Mouse (Mus musculus): ENCODE data around the gene Pax6. TPM values are rescaled to one million over a fixed set of nuclear protein-coding genes. Genes with fewer than 3 reads are reported as not detected.

Gene Pax6
- not detected in 2 replicates for polyA plus RNA-seq (2015; fragmentation: Nextera tagmentation; extraction: Ambion mirVana)

DNA sequence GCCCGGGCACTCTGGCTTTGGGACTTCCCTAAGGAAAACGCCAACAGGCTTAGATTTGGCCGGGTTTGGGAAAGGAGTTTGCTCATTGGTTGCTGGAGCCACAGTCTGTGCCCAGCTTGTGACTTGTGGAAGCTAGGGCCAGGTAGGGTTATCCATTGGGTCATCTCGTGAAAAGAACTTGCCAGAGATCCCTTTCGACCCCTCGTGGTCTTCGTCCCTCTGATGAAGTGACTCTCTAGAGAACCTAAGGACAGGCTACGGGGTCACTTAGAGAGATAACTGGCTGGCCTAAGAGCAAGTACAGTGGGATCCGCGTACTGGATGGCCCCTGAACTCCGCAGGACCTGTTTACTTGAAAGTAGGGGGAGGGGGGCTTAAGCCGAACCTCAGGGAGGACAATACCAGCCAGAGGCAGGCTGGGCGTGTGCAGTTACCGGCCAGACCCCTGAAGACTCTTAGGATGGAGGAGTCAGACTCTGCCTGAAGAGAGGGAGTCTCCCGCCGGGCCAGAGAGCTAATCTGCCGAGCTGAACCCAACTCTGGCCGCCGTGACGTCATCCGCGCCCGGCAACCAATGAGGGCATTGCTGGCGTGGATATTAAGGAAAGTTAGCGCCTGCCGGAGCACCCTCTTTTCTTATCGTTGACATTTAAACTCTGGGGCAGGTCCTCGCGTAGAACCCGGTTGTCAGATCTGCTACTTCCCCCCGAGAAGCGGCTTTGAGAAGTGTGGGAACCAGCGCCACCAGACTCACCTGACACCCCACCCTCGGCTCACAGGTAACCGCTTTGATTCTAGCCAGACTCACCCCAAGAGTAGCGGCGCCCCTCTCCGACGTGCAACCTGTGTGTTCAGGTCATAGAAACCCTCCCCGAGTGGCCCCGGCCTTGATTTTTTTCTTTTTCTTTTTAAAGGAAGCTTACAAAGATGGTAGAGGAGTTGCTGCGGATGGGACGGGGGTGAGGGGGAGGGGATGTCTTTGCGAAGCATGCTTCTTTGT, at the start of gene Pax6:
Pax6 (plus strand) TSS at position 630 of the 1,000 bp plus-strand sequence.
- Histone ChIP-seq H3K36me3 (no peaks in the 10 kb centered on the region), H3K27me3 (peaks cover 100% of the 10 kb centered on the region), H3K9ac (no peak within 1 kb of the TSS), H3K27ac (no peak within 1 kb of the TSS), H3K4me3 (no peak within 1 kb of the TSS), H3K4me1 (peaks cover 10% of the 10 kb centered on the region; the same call in 1 of the 2 replicates), H3K9me3 (no peaks in the 10 kb centered on the region), H3K4me2 (peak within 1 kb of the TSS; percentile 16; the same call in 1 of the 2 replicates)
- ATAC-seq (ENCODE audit: borderline replicate concordance, extremely low read depth, low FRiP score, low TSS enrichment) = no peak
- WGBS = 1% methylated on average over 44 of the region's 44 CpGs

DNA sequence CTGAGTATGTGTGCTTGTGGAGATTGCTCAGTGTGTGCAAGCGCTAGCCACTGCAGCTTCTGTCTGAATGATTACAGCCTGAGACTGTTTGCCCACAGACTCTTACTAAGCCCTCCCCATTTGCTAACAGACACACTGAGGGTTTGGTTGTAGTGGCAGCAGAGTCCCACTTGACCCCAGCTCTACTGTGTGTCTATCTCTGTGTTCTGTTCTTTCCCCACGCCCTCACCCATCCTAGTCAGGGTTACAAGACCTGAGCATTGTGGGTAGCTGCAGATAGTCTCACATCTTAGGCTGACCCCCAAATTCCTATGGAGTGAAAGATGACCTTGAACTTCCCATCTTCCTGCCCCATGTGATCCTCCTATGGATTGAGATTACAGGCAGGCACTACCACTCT, 19.8 kb upstream of the Pax6 start:
- ATAC-seq (ENCODE audit: borderline replicate concordance, extremely low read depth, low FRiP score, low TSS enrichment) = no peak
- H3K4me1 ChIP-seq = no peaks in the 10 kb centered on the region
- no peak overlapping the region for H3K9ac ChIP-seq
- no peak overlapping the region for H3K4me2 ChIP-seq
- no peaks in the 10 kb centered on the region for H3K9me3 ChIP-seq
- H3K27ac ChIP-seq = no peak overlapping the region
- H3K4me3 ChIP-seq = no peak overlapping the region
- peaks cover 55% of the 10 kb centered on the region for H3K27me3 ChIP-seq
- H3K36me3 ChIP-seq = no peaks in the 10 kb centered on the region
- 55% methylated on average over 2 of the region's 2 CpGs for WGBS

DNA sequence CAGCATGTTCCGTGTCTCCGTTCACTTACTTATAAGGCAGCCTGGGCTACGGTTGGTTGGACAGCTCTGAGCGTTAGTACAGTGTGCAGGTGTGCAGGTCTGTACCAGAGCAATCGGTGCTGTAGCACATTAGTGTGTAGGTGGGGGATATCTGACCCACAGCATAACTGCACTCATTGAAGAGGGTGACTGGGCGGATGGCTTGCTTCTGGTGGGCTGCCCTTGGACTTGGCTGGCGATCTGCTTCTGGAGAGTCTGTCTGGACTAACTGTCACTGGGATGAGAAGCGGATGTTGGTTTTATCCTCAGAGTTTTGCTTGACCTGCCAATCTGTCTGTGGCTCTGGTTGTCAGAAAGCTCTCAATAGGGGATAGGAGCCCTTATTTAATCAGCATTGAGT, 12.2 kb upstream of the Pax6 start:
- Histone ChIP-seq H3K4me1 (peaks cover 6% of the 10 kb centered on the region), H3K36me3 (no peaks in the 10 kb centered on the region), H3K9ac (no peak overlapping the region), H3K4me2 (no peak overlapping the region), H3K4me3 (no peak overlapping the region), H3K27ac (no peak overlapping the region), H3K27me3 (peaks cover 86% of the 10 kb centered on the region), H3K9me3 (no peaks in the 10 kb centered on the region)
- 70% methylated on average over 8 of the region's 8 CpGs for WGBS
- no peak; the same call in 1 of the 2 replicates for ATAC-seq (ENCODE audit: borderline replicate concordance, extremely low read depth, low FRiP score, low TSS enrichment)

DNA sequence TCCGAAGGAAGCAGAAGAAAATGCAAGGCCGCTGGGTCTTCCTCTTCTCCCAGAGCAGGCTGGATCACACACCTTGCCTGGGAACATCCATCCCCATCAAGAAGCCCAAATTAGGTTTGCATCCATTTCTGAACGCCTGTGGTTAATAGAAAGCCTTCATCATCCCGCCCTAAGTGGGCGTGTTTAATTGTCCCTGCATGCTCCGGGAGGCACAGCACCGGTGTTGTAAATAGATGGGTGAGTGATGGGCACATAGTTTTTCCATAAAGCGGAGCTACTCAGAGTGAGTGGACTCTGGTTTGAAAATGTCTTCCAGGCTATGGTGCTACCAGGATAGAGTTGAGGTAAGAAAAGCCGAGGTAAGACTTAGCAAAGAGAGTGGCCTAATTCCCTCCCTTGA, 9.3 kb upstream of the Pax6 start:
- H3K4me2 ChIP-seq = no peak overlapping the region

DNA sequence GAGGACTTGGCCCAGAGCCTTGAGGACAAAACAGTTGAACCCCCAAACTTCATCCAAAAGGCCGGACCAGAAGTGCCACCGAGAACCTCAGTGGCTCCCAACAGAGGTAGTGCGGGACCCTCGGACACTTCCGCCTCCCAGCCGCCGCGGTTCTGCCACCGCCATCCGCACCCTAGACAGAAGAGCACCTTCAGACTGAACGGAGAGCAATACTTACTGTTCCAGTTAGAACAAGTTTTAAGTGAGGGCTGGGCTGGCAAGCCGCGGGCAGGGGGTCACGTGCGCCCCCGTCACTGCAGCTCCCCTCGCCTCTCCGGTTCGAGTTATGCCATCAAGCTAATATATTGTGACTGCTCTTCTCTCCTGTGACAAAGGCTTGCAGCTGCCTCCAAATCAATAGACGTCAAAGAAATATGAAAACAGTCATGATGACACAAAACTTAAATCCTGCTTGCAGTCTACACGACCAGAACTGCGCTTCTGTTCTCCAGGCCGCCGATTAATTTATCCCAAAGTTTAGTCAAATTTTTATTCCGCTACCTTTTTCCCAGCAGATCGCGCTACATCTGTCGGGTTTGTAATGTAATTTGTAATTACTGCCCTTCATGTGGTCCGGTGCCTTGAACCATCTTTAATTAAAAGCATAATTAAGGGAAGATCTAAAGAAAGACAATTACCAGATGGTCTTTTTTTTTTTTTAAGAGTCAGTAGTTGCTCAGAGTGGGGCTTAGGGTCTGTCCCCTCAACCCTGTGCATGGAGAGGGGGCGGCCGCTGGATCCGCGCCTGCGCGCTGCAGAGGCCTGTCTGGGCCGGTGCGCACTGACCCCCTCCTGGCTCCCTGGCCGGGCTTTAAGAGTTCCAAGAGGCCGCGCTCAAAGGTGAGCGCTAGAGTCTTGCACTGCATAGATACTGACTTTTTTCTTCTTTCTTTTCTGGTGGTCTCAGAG, 8.5 kb upstream of the Pax6 start:
- no peak overlapping the region; the same call in 1 of the 2 replicates for H3K4me2 ChIP-seq
- WGBS = 1% methylated on average over 41 of the region's 41 CpGs

More for the DNA sequence above, 9.3 kb upstream of the Pax6 start:
- Histone ChIP-seq H3K27me3 (peaks cover 95% of the 10 kb centered on the region), H3K36me3 (no peaks in the 10 kb centered on the region), H3K4me1 (peaks cover 6% of the 10 kb centered on the region), H3K4me3 (no peak overlapping the region), H3K27ac (no peak overlapping the region), H3K9ac (no peak overlapping the region), H3K9me3 (no peaks in the 10 kb centered on the region)
- no peak for ATAC-seq (ENCODE audit: borderline replicate concordance, extremely low read depth, low FRiP score, low TSS enrichment)
- WGBS = 6% methylated on average over 9 of the region's 9 CpGs

DNA sequence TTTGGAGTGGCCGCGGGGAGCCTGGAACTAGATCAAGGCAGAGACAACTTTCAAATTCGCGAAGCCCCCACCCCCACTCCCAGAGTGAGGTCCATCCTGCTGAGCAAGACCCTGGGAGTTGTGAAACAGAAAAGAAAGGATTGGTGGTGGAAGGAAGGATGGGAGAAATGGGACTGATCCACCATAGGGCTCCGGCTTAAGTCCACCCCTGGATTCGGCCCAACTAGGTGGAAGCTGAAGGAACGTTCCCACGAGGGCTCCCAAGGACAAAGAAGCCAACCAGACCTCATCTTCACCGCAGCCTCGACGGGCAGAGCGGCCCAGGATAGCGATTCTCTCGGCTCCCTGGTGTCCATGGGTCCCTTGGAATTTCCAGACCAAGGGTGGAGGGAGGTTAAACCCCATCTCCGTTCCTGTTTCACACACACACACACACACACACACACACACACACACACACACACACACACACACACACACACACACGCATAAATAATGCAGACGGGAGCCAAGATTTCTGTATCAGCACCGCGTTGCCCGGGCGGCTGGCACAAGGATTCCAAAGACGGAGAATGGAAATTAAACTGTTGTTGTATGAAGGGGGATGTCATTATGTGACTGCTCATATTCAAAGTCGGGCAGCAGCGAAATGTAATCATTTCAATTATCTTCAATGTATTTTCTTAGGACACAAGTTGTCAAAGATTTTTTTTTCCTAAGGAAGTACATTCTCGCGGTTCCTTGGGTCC, 7.7 kb upstream of the Pax6 start:
- Histone ChIP-seq H3K4me3 (no peak overlapping the region), H3K36me3 (no peaks in the 10 kb centered on the region), H3K27me3 (peaks cover 97% of the 10 kb centered on the region), H3K9ac (no peak overlapping the region), H3K4me1 (peaks cover 6% of the 10 kb centered on the region), H3K27ac (no peak overlapping the region), H3K9me3 (no peaks in the 10 kb centered on the region), H3K4me2 (no peak overlapping the region; the same call in 1 of the 2 replicates)
- ATAC-seq (ENCODE audit: borderline replicate concordance, extremely low read depth, low FRiP score, low TSS enrichment) = no peak
- under 1% methylated on average over 26 of the region's 26 CpGs for WGBS

More for the DNA sequence above, 8.5 kb upstream of the Pax6 start:
- no peaks in the 10 kb centered on the region for H3K9me3 ChIP-seq
- H3K9ac ChIP-seq = no peak overlapping the region
- H3K36me3 ChIP-seq = no peaks in the 10 kb centered on the region
- ATAC-seq (ENCODE audit: borderline replicate concordance, extremely low read depth, low FRiP score, low TSS enrichment) = no peak
- H3K4me1 ChIP-seq = peaks cover 6% of the 10 kb centered on the region
- H3K4me3 ChIP-seq = no peak overlapping the region
- no peak overlapping the region for H3K27ac ChIP-seq
- peaks cover 95% of the 10 kb centered on the region for H3K27me3 ChIP-seq

DNA sequence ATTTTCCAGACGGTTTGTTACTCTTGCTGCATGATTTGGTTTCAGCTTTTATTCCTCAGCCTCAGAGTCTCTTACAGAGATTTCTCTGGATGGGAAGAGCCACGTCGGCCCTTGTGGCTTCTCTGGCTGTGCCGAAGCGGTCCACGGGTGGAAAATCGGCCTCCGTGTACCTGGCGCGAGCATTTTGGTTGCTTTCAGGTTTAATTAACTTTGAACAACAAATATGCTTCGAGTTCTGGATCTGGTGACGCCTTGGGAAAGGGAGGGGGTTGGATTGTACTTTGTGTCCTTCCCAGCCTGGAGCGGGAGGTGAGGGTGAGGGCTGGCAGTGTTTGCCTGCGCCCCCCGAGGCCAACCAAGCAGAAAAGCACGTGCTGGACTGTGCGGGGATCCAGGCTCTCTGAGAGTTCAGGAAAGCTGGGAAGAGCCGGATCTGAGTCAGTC, 7.1 kb upstream of the Pax6 start:
- Histone ChIP-seq H3K9ac (no peak overlapping the region), H3K36me3 (no peaks in the 10 kb centered on the region), H3K9me3 (no peaks in the 10 kb centered on the region), H3K27me3 (peaks cover 99% of the 10 kb centered on the region), H3K27ac (no peak overlapping the region), H3K4me2 (no peak overlapping the region), H3K4me3 (no peak overlapping the region), H3K4me1 (peaks cover 6% of the 10 kb centered on the region)
- no peak for ATAC-seq (ENCODE audit: borderline replicate concordance, extremely low read depth, low FRiP score, low TSS enrichment)
- 1% methylated on average over 18 of the region's 18 CpGs for WGBS

DNA sequence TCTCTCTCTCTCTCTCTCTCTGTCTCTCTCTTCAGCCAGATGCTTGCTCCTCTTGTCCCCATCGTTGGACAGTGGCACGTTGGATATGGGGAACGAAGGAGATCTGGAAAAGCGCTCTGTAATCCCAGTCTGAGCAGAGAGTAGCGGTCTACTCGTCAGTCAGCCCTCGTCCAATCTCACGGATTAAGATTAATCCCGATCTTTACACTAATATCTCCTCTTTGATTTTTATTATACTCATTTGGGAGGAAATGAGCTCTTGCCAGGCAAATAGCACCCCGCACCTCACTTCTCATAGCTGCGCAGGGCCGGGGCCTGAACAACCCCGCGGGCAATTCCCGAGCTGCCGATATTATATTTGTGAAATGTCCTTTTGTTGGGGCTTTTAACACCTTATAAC, 6.6 kb upstream of the Pax6 start:
- H3K9me3 ChIP-seq = no peaks in the 10 kb centered on the region
- no peak for ATAC-seq (ENCODE audit: borderline replicate concordance, extremely low read depth, low FRiP score, low TSS enrichment)
- no peak overlapping the region for H3K27ac ChIP-seq
- H3K36me3 ChIP-seq = no peaks in the 10 kb centered on the region
- peaks cover 6% of the 10 kb centered on the region for H3K4me1 ChIP-seq
- no peak overlapping the region for H3K4me3 ChIP-seq
- peaks cover 99% of the 10 kb centered on the region for H3K27me3 ChIP-seq
- WGBS = 4% methylated on average over 16 of the region's 16 CpGs
- no peak overlapping the region for H3K9ac ChIP-seq
- H3K4me2 ChIP-seq = no peak overlapping the region

DNA sequence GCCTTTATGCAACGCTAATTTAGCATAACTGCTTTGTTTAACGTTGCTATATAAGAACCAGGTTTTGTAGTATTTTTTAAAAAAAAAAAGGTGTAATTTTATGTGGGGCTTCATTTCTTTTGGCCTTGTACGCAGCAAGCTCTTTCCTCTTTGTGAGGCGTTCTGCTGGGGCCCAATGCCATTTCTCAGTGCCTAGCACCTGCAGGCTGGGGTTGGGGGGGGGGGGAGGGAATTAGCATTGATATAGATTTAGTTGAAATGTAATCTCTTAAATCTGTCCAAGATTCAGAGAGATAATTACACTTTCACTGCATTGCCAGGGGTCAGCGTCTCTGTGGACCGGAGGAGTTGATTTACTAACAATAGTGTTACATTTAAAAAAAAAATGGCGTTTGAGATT, 6.1 kb upstream of the Pax6 start:
- no peak overlapping the region for H3K4me2 ChIP-seq

DNA sequence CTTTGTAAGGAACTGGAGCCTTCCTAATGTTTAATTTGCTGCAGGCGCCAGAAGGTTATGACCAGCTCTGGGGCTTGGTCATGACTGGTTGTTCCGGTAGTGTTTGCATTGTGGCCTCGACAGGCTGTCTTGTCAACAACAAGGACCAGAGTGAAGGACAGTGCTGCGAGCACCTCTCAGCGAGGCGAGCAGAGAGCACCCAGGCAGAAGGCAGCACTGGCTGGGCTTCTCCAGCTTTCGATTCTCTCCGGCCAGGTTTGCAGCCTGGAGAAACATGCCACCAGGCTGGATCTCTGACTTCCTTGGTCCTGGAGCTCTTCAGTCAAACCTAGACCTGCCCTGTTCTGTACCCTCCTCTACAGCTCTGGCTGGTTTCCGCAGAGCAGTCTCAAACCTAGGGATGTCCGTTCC, 5.6 kb upstream of the Pax6 start:
- H3K4me3 ChIP-seq = no peak overlapping the region

More for the DNA sequence above, 6.1 kb upstream of the Pax6 start:
- no peaks in the 10 kb centered on the region for H3K36me3 ChIP-seq
- H3K27me3 ChIP-seq = peaks cover 99% of the 10 kb centered on the region
- H3K27ac ChIP-seq = no peak overlapping the region
- peaks cover 6% of the 10 kb centered on the region for H3K4me1 ChIP-seq
- H3K4me3 ChIP-seq = no peak overlapping the region
- no peak for ATAC-seq (ENCODE audit: borderline replicate concordance, extremely low read depth, low FRiP score, low TSS enrichment)
- no peak overlapping the region for H3K9ac ChIP-seq
- H3K9me3 ChIP-seq = no peaks in the 10 kb centered on the region
- 3% methylated on average over 7 of the region's 7 CpGs for WGBS

DNA sequence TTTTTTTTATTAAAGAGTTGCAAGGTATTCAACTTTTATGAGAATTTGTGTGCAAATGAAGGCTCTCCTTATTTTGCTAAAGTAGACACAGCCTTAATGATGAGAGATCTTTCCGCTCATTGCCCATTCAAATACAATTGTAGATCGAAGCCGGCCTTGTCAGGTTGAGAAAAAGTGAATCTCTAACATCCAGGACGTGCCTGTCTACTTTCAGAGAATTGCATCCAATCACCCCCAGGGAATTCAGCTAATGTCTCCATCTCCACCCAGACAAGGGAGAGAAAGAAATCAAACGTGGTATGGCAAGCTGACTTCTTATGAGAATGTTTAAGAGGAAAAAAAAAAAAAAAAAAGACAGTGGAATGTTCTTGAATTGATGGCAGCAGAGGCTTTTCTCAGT, 3.7 kb upstream of the Pax6 start:
- 10% methylated on average over 5 of the region's 5 CpGs for WGBS
- Histone ChIP-seq H3K36me3 (no peaks in the 10 kb centered on the region), H3K4me1 (peaks cover 10% of the 10 kb centered on the region), H3K27me3 (peaks cover 100% of the 10 kb centered on the region), H3K4me2 (no peak overlapping the region), H3K9ac (no peak overlapping the region), H3K27ac (no peak overlapping the region), H3K4me3 (no peak overlapping the region), H3K9me3 (no peaks in the 10 kb centered on the region)
- no peak for ATAC-seq (ENCODE audit: borderline replicate concordance, extremely low read depth, low FRiP score, low TSS enrichment)

More for the DNA sequence above, 5.6 kb upstream of the Pax6 start:
- H3K36me3 ChIP-seq = no peaks in the 10 kb centered on the region
- WGBS = 1% methylated on average over 10 of the region's 10 CpGs
- H3K27me3 ChIP-seq = peaks cover 100% of the 10 kb centered on the region
- H3K9ac ChIP-seq = no peak overlapping the region
- ATAC-seq (ENCODE audit: borderline replicate concordance, extremely low read depth, low FRiP score, low TSS enrichment) = no peak
- peaks cover 6% of the 10 kb centered on the region for H3K4me1 ChIP-seq
- no peak overlapping the region for H3K27ac ChIP-seq
- no peaks in the 10 kb centered on the region for H3K9me3 ChIP-seq
- no peak overlapping the region for H3K4me2 ChIP-seq

Data from lung, embryonic 15.5 days (tissue).